Mouse (Mus musculus) cerebellum, adult 18-20 months (tissue): ENCODE results near the gene Kcnip4.

ENCODE experiments used
- DNase-seq, 2 experiments: peaks; one replicate each; pipeline ENCODE4 v3.0.0; 2021

Gene Kcnip4

GRCm38 (mm10) chr5:49524394-49525241, at the start of gene Kcnip4:
Gene Kcnip4 (minus strand): TSS chr5:49524907.
- peak; percentile 90 to 95 for DNase-seq

- DNase-seq, result peak; percentile 55 to 68
These were observed 47.2 kb upstream of the Kcnip4 start for GRCm38 (mm10) chr5:49571876-49572275.

GRCm38 (mm10) chr5:49563751-49564150, 39.0 kb upstream of the Kcnip4 start:
- no peak for DNase-seq

- DNase-seq, result no peak
These were observed 32.7 kb upstream of the Kcnip4 start for GRCm38 (mm10) chr5:49557436-49557835.

GRCm38 (mm10) chr5:49547884-49548283, 23.2 kb upstream of the Kcnip4 start:
- no peak for DNase-seq

GRCm38 (mm10) chr5:49529362-49529761, 4.7 kb upstream of the Kcnip4 start:
- DNase-seq, result peak in 1 of 2 experiments; percentile 17

- peak; percentile 67 to 76 for DNase-seq
These were observed 520 bp upstream of the Kcnip4 start for GRCm38 (mm10) chr5:49525242-49525612.

- peak in 1 of 2 experiments; percentile 54 for DNase-seq
These were observed 712 bp downstream of the Kcnip4 start for GRCm38 (mm10) chr5:49523997-49524393.

GRCm38 (mm10) chr5:49522986-49523385, 1.7 kb downstream of the Kcnip4 start:
- peak; percentile 49 to 55 for DNase-seq

- no peak for DNase-seq
These were observed 26.0 kb downstream of the Kcnip4 start for GRCm38 (mm10) chr5:49498743-49499142.

GRCm38 (mm10) chr5:49487270-49487669, 37.4 kb downstream of the Kcnip4 start:
- DNase-seq, result no peak

- DNase-seq, result no peak
These were observed 54.0 kb downstream of the Kcnip4 start for GRCm38 (mm10) chr5:49470738-49471137.

GRCm38 (mm10) chr5:49460643-49461276, 63.9 kb downstream of the Kcnip4 start:
- DNase-seq, result no peak

- no peak for DNase-seq
These were observed 71.6 kb downstream of the Kcnip4 start for GRCm38 (mm10) chr5:49453100-49453499.

- DNase-seq, result no peak
These were observed 73.4 kb downstream of the Kcnip4 start for GRCm38 (mm10) chr5:49451295-49451694.

- DNase-seq, result no peak
These were observed 73.8 kb downstream of the Kcnip4 start for GRCm38 (mm10) chr5:49450876-49451275.

- peak; percentile 62 to 68 for DNase-seq
These were observed 87.5 kb downstream of the Kcnip4 start for GRCm38 (mm10) chr5:49437236-49437635.

GRCm38 (mm10) chr5:49427689-49428088, 97.0 kb downstream of the Kcnip4 start:
- no peak for DNase-seq

- no peak for DNase-seq
These were observed 105.0 kb downstream of the Kcnip4 start for GRCm38 (mm10) chr5:49419707-49420106.

GRCm38 (mm10) chr5:49408351-49408750, 116.4 kb downstream of the Kcnip4 start:
- DNase-seq, result no peak

GRCm38 (mm10) chr5:49370543-49371076, 154.1 kb downstream of the Kcnip4 start:
- peak; percentile 35 to 63 for DNase-seq

GRCm38 (mm10) chr5:49368636-49369423, 155.9 kb downstream of the Kcnip4 start:
- DNase-seq, result peak; percentile 41 to 53

GRCm38 (mm10) chr5:49356381-49356780, 168.3 kb downstream of the Kcnip4 start:
- DNase-seq, result no peak
